Mouse (Mus musculus) urinary bladder, postnatal 4 days (tissue): ENCODE data around the gene Oprm1.
A peak's percentile ranks its signal among the peaks of the same experiment; 100 is the strongest.

Experiments
- DNase-seq, 2 experiments: peaks; one replicate each; pipeline ENCODE4 v3.0.0; 2021 to 2022; ENCODE audit warnings: low spot score in 2 of 2

The Oprm1 gene

DNA sequence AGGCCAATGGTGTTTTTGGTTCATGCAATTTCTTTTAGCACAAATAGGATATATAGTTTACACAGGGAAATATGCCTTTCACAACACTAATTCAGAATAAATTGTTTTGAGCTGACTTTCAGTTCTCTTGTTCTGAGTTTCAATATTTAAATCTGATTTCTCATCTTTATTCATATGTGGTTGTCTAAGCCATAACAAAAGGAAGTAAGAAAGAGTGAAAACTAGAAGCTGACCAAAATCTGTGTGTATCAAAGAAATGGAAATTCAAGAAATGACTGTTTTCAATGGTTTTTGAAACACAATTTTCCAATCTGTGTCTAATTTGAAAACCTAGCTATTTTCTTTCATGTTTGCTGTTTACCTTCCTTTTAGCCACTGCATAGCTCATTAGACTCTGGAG lies 282.7 kb downstream of the Oprm1 start:
- DNase-seq = no peak

GRCm38 (mm10) chr10:7043896-7044295 lies 285.6 kb downstream of the Oprm1 start:
- DNase-seq = no peak

GRCm38 (mm10) chr10:7047288-7047918 lies 289.1 kb downstream of the Oprm1 start:
- no peak for DNase-seq

- DNase-seq = no peak
Measured at GRCm38 (mm10) chr10:7047919-7048291, 289.6 kb downstream of the Oprm1 start.

DNA sequence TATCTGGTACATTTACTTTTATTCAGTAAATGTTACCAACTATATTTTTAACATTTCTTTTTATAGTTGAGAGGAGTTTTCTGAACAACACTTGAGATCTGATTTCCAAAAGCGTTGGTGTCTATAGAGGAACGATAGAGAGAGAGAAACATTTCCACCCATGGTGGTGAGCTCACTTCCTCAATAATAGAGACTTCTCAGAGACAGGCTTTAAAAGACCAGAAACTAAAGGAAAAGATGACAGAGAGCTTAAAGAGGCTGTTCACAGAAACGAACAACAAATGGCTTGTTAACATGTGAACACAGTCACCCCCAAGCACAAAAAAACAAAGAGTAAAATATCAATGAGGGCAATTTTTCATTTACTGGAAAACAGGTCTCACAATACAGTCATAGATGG lies 291.6 kb downstream of the Oprm1 start:
- DNase-seq = no peak

DNA sequence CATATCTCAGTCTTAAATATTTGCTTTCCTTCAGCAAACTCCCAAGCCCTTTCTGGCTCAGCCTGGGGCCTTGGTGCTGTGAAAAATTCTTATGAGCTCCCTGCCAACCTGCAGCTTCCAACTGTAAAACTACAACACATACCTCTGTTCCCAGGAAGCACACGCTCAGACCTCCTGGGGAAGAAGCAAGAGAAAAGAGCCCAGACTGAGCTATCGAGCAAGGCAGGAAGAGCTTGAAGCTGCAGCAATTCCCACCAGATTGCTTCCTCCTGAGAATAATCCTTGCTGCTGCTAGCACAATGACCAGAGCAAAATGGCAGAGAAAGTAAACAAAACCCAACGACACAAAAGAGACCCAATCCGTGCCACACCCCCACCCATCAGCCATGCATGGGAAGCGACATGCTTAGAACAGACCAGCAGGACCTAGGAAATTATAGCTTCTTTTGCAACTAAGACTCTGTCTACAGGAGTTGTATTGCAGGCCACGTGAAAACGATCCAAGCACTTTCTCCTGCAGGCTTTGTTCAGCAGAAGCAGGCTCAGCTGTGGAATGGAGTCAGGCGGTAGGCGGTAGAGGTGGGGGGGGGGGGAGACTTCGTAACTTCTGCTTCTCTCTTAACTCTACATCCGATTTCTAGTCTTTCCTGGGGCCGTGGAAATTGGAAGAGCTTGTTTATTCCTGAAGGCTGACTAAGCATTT lies 294.2 kb downstream of the Oprm1 start, which contains the start of gene Ipcef1:
TSS of gene Ipcef1 (minus strand) at position 164 of the 703 bp plus-strand sequence.
- no peak for DNase-seq

- no peak for DNase-seq
Measured at GRCm38 (mm10) chr10:7054560-7055205, 296.4 kb downstream of the Oprm1 start.

DNA sequence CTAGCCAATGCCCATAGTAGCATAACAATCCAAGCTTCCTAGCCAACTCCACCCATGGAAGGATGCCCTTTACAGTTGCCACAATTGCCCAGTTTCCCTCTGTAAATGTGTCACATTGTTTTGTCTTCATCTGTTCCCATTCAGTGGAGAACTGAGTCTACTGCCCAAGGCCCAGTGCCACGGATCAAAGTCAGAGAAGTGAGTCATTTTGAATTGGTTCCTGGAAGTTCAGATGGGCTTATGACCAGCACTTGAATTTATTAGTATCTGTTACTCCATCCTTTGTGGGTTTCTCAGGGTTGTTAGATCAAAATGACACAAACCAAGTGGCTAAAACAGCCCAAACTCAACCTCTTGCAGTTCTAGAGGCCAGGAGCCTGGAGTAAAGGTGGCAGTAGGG lies 299.2 kb downstream of the Oprm1 start:
- no peak for DNase-seq

- DNase-seq = no peak
Measured at GRCm38 (mm10) chr10:7060326-7060725, 302.0 kb downstream of the Oprm1 start.

DNA sequence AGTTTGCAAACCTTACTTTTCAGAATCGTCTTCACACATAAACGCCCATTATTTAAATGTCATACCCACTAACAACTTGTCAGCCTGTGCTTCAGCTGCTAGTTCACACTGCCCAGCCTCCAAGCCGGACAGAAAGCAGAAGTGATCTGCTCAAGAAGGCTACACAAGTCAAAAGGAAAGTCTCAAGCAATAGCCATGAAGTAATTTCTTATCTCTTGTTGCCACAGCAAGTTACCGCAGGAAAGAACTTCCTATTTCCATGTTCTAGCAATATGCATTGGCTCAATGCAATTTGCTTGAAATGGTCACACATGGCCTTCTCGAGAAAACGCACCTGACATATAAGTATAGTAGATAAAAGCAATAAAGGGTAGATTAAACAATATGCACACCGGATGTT lies 304.7 kb downstream of the Oprm1 start:
- no peak for DNase-seq

DNA sequence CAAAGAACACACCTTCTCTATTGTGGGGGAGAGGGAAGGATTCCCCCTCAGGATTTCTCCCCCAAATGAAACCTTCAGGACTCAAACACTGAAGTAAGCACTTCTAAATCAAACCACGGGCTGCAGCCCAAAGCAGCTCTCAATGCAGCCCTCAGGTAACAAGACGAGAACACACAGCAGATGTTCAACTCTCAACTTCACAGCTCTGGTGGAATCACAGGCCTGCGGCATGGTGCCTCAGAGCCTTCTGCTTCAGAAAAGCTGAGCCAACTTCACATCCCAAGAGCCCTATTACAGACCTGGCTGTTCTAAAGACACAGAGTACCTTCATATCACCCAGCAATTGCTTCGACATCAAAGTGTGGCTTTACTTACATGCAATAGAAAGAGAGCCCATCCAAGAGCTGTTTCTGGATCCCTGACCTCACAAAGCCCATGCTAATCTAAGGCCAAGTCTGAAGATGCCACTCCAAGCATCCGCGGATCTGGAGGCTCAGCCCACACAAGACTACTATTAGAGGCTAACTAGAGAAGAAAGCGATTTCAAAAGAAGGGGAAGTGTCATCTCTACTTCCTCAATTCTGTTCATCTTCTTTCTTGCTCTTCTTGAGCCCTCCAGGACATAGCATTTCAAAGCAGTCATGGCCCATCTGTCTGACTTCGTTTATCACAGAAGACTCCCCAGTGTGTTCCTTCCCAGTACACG lies 305.6 kb downstream of the Oprm1 start:
- no peak for DNase-seq

DNA sequence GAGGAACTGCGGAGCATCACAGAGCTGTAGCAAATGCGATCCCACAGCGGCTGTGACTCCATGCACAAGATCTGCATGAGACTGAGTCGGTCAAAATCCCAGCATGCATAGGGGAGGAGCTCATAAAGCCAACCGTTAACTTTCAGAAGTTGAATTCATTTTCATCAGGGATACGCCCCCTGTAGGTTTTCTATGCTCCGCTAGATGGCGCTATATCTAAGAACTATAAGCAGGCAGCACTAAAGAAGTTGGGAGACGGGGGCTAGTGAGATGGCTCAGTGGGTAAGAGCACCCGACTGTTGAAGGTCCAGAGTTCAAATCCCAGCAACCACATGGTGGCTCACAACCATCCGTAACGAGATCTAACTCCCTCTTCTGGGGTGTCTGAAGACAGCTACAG lies 310.3 kb downstream of the Oprm1 start:
- DNase-seq = no peak

GRCm38 (mm10) chr10:7069090-7069489 lies 310.8 kb downstream of the Oprm1 start:
- no peak for DNase-seq

- DNase-seq = no peak
Measured at GRCm38 (mm10) chr10:7070100-7070835, 312.0 kb downstream of the Oprm1 start.

GRCm38 (mm10) chr10:7070924-7071323 lies 312.6 kb downstream of the Oprm1 start:
- DNase-seq = no peak

- DNase-seq = no peak
Measured at GRCm38 (mm10) chr10:7074231-7074630, 315.9 kb downstream of the Oprm1 start.

DNA sequence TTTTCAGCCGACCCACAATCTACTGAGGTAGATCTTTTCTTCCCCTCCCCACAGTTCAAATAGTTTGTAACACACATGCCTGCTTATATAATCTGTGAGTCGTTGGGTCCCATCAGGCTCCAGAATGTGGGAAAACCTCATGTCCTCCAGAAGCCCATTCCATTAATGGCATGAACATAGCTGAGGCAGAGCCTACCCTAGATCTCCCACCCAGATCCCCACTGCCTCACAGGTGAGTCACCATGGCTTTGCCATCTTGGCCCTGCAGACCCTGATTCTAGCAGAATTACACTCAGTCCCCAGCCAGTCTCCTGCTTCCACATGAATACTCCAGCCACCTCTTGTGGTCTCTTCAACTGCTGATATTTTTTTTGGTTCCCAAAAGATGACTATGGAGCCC lies 317.4 kb downstream of the Oprm1 start:
- no peak for DNase-seq

GRCm38 (mm10) chr10:7076201-7076600 lies 317.9 kb downstream of the Oprm1 start:
- DNase-seq = peak; percentile 70 to 81

DNA sequence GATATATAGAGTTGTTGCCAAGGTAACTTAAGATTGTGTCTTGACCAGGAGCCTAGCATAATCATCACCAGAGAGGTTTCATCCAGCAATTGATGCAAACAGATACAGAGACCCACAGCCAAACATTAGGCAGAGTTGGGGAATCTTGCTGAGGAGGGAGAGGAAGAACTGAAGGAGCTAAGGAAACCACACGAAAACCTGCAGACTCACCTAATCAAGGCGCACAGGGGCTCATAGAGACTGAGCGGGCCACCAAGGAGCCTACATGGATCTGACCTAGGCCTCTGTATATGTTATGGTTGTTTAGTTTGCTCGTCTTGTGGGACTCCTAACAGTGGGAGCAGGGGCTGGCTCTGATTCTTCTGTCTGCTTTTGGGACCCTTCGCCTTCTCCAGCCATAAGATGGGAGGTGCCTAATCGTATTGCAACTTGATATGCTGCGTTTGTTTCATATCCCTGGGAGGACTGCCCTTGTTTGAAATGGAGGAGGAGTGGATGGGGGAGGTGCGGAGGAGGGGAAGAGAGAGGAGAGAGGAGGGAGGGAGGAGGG lies 318.4 kb downstream of the Oprm1 start:
- no peak for DNase-seq

GRCm38 (mm10) chr10:7077389-7077808 lies 319.1 kb downstream of the Oprm1 start:
- no peak for DNase-seq

DNA sequence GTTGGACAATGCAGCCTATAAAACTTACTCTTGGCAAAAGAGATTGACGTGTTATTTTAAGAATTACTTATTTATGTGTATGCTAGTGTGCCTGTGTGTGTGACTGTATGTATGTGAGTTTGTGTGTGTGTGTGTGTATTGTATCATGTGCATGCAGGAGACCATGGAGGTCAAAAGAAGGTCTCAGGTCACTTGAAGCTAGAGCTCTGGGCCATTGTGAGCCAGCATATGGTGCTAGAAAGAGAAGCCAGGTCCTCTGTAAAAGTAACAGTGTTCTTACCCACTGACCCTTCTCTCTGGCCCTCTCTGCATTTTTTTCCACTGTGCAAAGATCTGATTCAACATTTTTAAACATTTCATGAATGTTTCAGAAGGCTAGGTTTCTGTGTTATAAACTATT lies 319.7 kb downstream of the Oprm1 start:
- no peak for DNase-seq
